Mouse (Mus musculus) thymus, adult 2 months (tissue): ENCODE measurements around the gene Oxnad1. TPM values are rescaled to one million over a fixed set of nuclear protein-coding genes. Genes with fewer than 3 reads are reported as not detected.
"Not testable (repeated sequence)": the region's sequence is repeated elsewhere in the genome, so short reads cannot be mapped to it uniquely, and the experiment has no call there.

ENCODE experiments used
- DNase-seq: peaks from one replicate; pipeline ENCODE4 v3.0.0; 2021
- H3K27ac ChIP-seq: fragments of 200-500 bp; 2 replicates; pipeline ENCODE4 v1.5.1; 2012; ENCODE audit warnings: low read length, control low read depth; ENCODE audit not compliant: control insufficient read depth, insufficient read depth
- H3K27me3 ChIP-seq: fragments of 200-500 bp; 2 replicates; pipeline ENCODE4 v1.6.1; 2012; ENCODE audit warnings: mild to moderate bottlenecking, low read length, moderate library complexity, mixed read lengths; ENCODE audit not compliant: control insufficient read depth, insufficient read depth
- H3K36me3 ChIP-seq: fragments of 200-500 bp; 2 replicates; pipeline ENCODE4 v1.6.1; 2012; ENCODE audit warnings: mild to moderate bottlenecking, low read length, moderate library complexity; ENCODE audit not compliant: control insufficient read depth, insufficient read depth
- H3K4me1 ChIP-seq: fragments of 200-500 bp; replicated peaks from 2 replicates; pipeline ENCODE4 v1.6.1; 2012; ENCODE audit warnings: low read length; ENCODE audit not compliant: control insufficient read depth, insufficient read depth
- H3K4me3 ChIP-seq: fragments of 200-500 bp; 2 replicates; pipeline ENCODE4 v1.5.1; 2012; ENCODE audit warnings: mild to moderate bottlenecking, low read length, control low read depth, moderate library complexity; ENCODE audit not compliant: control insufficient read depth, insufficient read depth
- CTCF ChIP-seq: fragments of 200-500 bp; IDR thresholded peaks from 2 replicates; pipeline ENCODE4 v1.5.1; 2012; ENCODE audit warnings: mild to moderate bottlenecking, control low read depth, low read length, moderate library complexity, borderline replicate concordance; ENCODE audit not compliant: control insufficient read depth, poor library complexity, insufficient read depth; ENCODE audit errors: extremely low read depth
- POLR2A ChIP-seq: fragments of 200-500 bp; IDR thresholded peaks from 2 replicates; pipeline ENCODE4 v1.6.1; 2012; ENCODE audit warnings: mild to moderate bottlenecking, low read length, control low read depth, moderate library complexity; ENCODE audit not compliant: control insufficient read depth, poor library complexity, insufficient read depth; ENCODE audit errors: extremely low read depth
- WGBS: fragments of 180-500 bp; shearing (Covaris S2); methylation state at CpG from one replicate; pipeline ENCODE4 v1.1.7; 2018; 5-methylcytosine and 5-hydroxymethylcytosine counted together
- polyA plus RNA-seq: library from polyadenylated mRNA; depleted of rRNA; stranded (reverse); fragments of >200 nt; gene quantifications from 2 replicates; pipeline ENCODE4 v1.2.3, GENCODE M21; 2012

Oxnad1 gene
- polyA plus RNA-seq, 1 experiment = 20.3 TPM

- peak overlapping the region; percentile 15; the same call in 1 of the 2 replicates for H3K4me3 ChIP-seq
- DNase-seq = no peak
- no peaks in the 10 kb centered on the region for H3K27me3 ChIP-seq
- H3K4me1 ChIP-seq = peaks cover 4% of the 10 kb centered on the region; the same call in 1 of the 2 replicates
- peaks cover 10% of the 10 kb centered on the region for H3K36me3 ChIP-seq
- no peak overlapping the region for H3K27ac ChIP-seq
- WGBS = 16% methylated on average over 8 of the region's 8 CpGs
- no peak for TF ChIP-seq CTCF
- TF ChIP-seq POLR2A = no peak
Observed at GRCm38 (mm10) chr14:32086226-32086625, 1.1 kb downstream of the Oxnad1 start.

DNA sequence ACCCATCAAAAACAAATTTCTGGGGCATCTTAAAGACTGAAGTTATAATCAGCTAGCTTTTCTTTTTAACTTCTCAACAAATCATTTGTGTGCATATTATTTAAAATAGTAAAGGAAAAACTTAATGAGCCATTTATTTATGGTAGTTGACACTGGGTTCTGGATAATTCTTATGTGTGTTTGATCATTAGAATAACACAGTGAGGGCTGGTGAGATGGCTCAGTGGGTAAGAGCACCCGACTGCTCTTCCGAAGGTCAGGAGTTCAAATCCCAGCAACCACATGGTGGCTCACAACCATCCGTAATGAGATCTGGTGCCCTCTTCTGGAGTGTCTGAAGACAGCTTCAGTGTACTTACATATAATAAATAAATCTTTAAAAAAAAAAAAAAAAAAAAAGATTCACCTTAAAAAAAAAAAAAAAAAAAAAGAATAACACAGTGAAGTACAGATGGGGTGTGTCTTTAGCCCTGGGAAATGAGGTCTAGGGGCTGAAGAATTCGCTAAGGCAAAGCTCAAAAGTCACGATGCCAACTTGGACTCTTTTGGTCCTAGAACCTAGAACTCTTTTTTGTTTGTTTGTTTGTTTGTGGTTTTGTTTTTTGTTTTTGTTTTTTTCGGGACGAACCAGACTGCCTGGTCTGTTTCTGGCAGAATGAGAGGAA, 2.5 kb downstream of the Oxnad1 start:
- H3K4me3 ChIP-seq, DNase-seq, H3K27me3 ChIP-seq, H3K4me1 ChIP-seq, H3K27ac ChIP-seq, H3K36me3 ChIP-seq: not testable (repeated sequence)
- 95% methylated on average over 7 of the region's 7 CpGs for WGBS

GRCm38 (mm10) chr14:32091124-32091523, 6.0 kb downstream of the Oxnad1 start:
- TF ChIP-seq CTCF (no peak), POLR2A (no peak)
- no peak overlapping the region for H3K27ac ChIP-seq
- H3K4me3 ChIP-seq = no peak overlapping the region
- H3K36me3 ChIP-seq = no peaks in the 10 kb centered on the region
- DNase-seq = no peak
- WGBS = 88% methylated on average over 4 of the region's 4 CpGs
- peaks cover 4% of the 10 kb centered on the region; the same call in 1 of the 2 replicates for H3K4me1 ChIP-seq
- H3K27me3 ChIP-seq = no peaks in the 10 kb centered on the region

DNA sequence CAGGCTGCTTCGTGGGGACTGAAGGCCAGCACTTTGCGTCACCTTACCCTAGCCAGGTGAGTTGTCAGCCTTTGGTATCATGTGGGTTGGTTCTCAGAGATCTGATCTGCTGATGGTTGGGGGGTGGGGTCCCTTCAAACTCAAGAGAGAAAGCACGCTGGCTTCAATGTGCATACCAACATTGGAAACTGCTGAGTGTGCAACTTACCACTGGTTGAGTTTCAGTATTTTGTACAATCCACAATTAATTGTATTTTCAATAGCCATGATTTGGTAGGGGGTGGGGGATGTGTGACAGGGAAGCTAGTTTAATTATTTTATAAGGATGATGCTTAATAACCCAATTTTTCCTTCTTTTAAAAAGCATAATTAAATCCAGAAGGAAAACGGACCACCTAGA, 6.5 kb downstream of the Oxnad1 start:
- TF ChIP-seq POLR2A = no peak
- TF ChIP-seq CTCF = no peak
- 92% methylated on average over 4 of the region's 4 CpGs for WGBS
- H3K27me3 ChIP-seq = no peaks in the 10 kb centered on the region
- H3K36me3 ChIP-seq = no peaks in the 10 kb centered on the region; the same call in 1 of the 2 replicates
- 0 out of 2 replicates have a peak, but pooled peaks cover 2% of the 10 kb centered on the region for H3K4me1 ChIP-seq
- no peak overlapping the region for H3K27ac ChIP-seq
- H3K4me3 ChIP-seq = no peak overlapping the region
- DNase-seq = no peak

GRCm38 (mm10) chr14:32093018-32093417, 7.8 kb downstream of the Oxnad1 start:
- peaks cover 6% of the 10 kb centered on the region for H3K36me3 ChIP-seq
- H3K27me3 ChIP-seq = no peaks in the 10 kb centered on the region
- 89% methylated on average over 1 of the region's 1 CpGs for WGBS

GRCm38 (mm10) chr14:32093500-32094117, 8.4 kb downstream of the Oxnad1 start:
- DNase-seq = peak; percentile 12
- 62% methylated on average over 11 of the region's 11 CpGs for WGBS
- no peak overlapping the region for H3K27ac ChIP-seq
- H3K4me3 ChIP-seq = no peak overlapping the region
- no peaks in the 10 kb centered on the region for H3K4me1 ChIP-seq
- no peak for TF ChIP-seq POLR2A
- H3K36me3 ChIP-seq = peaks cover 12% of the 10 kb centered on the region
- no peaks in the 10 kb centered on the region for H3K27me3 ChIP-seq

More at GRCm38 (mm10) chr14:32093018-32093417, 7.8 kb downstream of the Oxnad1 start:
- Histone ChIP-seq H3K4me3 (no peak overlapping the region), H3K27ac (no peak overlapping the region), H3K4me1 (no peaks in the 10 kb centered on the region)
- no peak for DNase-seq
- TF ChIP-seq POLR2A = no peak
- no peak for TF ChIP-seq CTCF

- Histone ChIP-seq H3K4me1 (no peaks in the 10 kb centered on the region), H3K27ac (no peak overlapping the region), H3K36me3 (peaks cover 14% of the 10 kb centered on the region), H3K27me3 (no peaks in the 10 kb centered on the region), H3K4me3 (no peak overlapping the region)
- no peak for DNase-seq
- TF ChIP-seq POLR2A (no peak), CTCF (no peak)
- WGBS = 93% methylated on average over 5 of the region's 5 CpGs
Observed at GRCm38 (mm10) chr14:32095646-32096045, 10.5 kb downstream of the Oxnad1 start.
